Mouse (Mus musculus) MEL (cell line): ENCODE measurements around the gene Per1. TPM values are rescaled to one million over a fixed set of nuclear protein-coding genes. Genes with fewer than 3 reads are reported as not detected.

Experiments
- DNase-seq: peaks from one replicate; pipeline ENCODE4 v3.0.0; 2011; ENCODE audit warnings: low read depth, low spot score
- H3K27ac ChIP-seq: 2 replicates; pipeline ENCODE4 v1.5.1; 2012; ENCODE audit warnings: low read depth, mild to moderate bottlenecking, control low read depth, low read length, moderate library complexity; ENCODE audit not compliant: control insufficient read depth
- H3K27me3 ChIP-seq, 2 experiments: fragments of 150-350 bp in 1 of 2; sonication (generic) in 1 of 2; 2 replicates each; pipeline ENCODE4 v1.6.1; 2012; ENCODE audit warnings: low read length in 2 of 2, mild to moderate bottlenecking in 2 of 2, improper control_type of control experiment in 1 of 2, moderate library complexity in 1 of 2; ENCODE audit not compliant: insufficient read depth in 2 of 2, control insufficient read depth in 1 of 2
- H3K36me3 ChIP-seq, 2 experiments: 2 replicates each; pipeline ENCODE4 v1.6.1; 2012 to 2014; ENCODE audit warnings: low read length in 2 of 2, improper control_type of control experiment in 1 of 2, inconsistent platforms in 1 of 2, mild to moderate bottlenecking in 1 of 2; ENCODE audit not compliant: insufficient read depth in 2 of 2, control insufficient read depth in 1 of 2
- H3K4me1 ChIP-seq, 2 experiments: fragments of 150-350 bp in 1 of 2; sonication (generic) in 1 of 2; 2 replicates each; pipeline ENCODE4 v1.6.1; 2012; ENCODE audit warnings: low read length in 2 of 2, improper control_type of control experiment in 1 of 2, mild to moderate bottlenecking in 1 of 2; ENCODE audit not compliant: insufficient read depth in 2 of 2, control insufficient read depth in 1 of 2
- H3K4me3 ChIP-seq, 2 experiments: fragments of 150-350 bp in 1 of 2; sonication (generic) in 1 of 2; 2 replicates each; pipeline ENCODE4 v1.5.1; 2012; ENCODE audit warnings: low read depth in 2 of 2, low read length in 2 of 2, mild to moderate bottlenecking in 2 of 2, moderate library complexity in 2 of 2, control low read depth in 1 of 2, improper control_type of control experiment in 1 of 2; ENCODE audit not compliant: control insufficient read depth in 1 of 2, insufficient read depth in 1 of 2
- H3K79me2 ChIP-seq: 2 replicates; pipeline ENCODE4 v1.6.1; 2012; ENCODE audit warnings: mild to moderate bottlenecking, low read length, moderate library complexity; ENCODE audit not compliant: control insufficient read depth, poor library complexity, insufficient read depth
- H3K9ac ChIP-seq: 2 replicates; pipeline ENCODE4 v1.6.1; 2012; ENCODE audit warnings: low read depth, mild to moderate bottlenecking, control low read depth, low read length, moderate library complexity; ENCODE audit not compliant: control insufficient read depth, poor library complexity, severe bottlenecking
- H3K9me3 ChIP-seq: fragments of 150-350 bp; sonication (generic); replicated peaks from 2 replicates; pipeline ENCODE4 v1.6.1; 2012; ENCODE audit warnings: mild to moderate bottlenecking, low read length, improper control_type of control experiment, moderate library complexity; ENCODE audit not compliant: insufficient read depth
- CHD1 ChIP-seq: IDR thresholded peaks from 2 replicates; pipeline ENCODE4 v1.6.1; 2012; ENCODE audit warnings: low read depth, mild to moderate bottlenecking, inconsistent platforms, low read length, improper control_type of control experiment
- CHD2 ChIP-seq: IDR thresholded peaks from 2 replicates; pipeline ENCODE4 v1.6.1; 2011; ENCODE audit warnings: low read length, improper control_type of control experiment
- CTCF ChIP-seq, 3 experiments: IDR thresholded peaks in 2 of 3; conservative IDR thresholded peaks in 1 of 3; 2 replicates each; pipeline ENCODE4 v1.5.1; 2011 to 2012; ENCODE audit warnings: low read length in 3 of 3, low read depth in 2 of 3, mild to moderate bottlenecking in 2 of 3, improper control_type of control experiment in 1 of 3, inconsistent platforms in 1 of 3, mixed read lengths in 1 of 3, moderate library complexity in 1 of 3; ENCODE audit not compliant: control insufficient read depth in 1 of 3, insufficient read depth in 1 of 3, poor library complexity in 1 of 3, severe bottlenecking in 1 of 3
- E2F4 ChIP-seq: IDR thresholded peaks from 2 replicates; pipeline ENCODE4 v1.6.1; 2011; ENCODE audit warnings: low read depth, low read length, improper control_type of control experiment, borderline replicate concordance
- ELF1 ChIP-seq: IDR thresholded peaks from 2 replicates; pipeline ENCODE4 v1.6.1; 2014; ENCODE audit warnings: low read depth, mild to moderate bottlenecking, inconsistent platforms, low read length, improper control_type of control experiment, moderate library complexity
- GATA1 ChIP-seq: IDR thresholded peaks from 2 replicates; pipeline ENCODE4 v1.6.1; 2011; ENCODE audit warnings: low read depth, low read length, improper control_type of control experiment
- HCFC1 ChIP-seq: IDR thresholded peaks from 2 replicates; pipeline ENCODE4 v1.6.1; 2012; ENCODE audit warnings: low read depth, mild to moderate bottlenecking, inconsistent platforms, low read length, improper control_type of control experiment, moderate library complexity
- JUND ChIP-seq: IDR thresholded peaks from 2 replicates; pipeline ENCODE4 v1.6.1; 2011; ENCODE audit warnings: low read depth, mild to moderate bottlenecking, improper control_type of control experiment, low read length
- KAT2A ChIP-seq: conservative IDR thresholded peaks from 2 replicates; pipeline ENCODE4 v1.6.1; 2012; ENCODE audit warnings: low read depth, low read length, improper control_type of control experiment, inconsistent platforms
- MAFK ChIP-seq: IDR thresholded peaks from 2 replicates; pipeline ENCODE4 v1.6.1; 2011; ENCODE audit warnings: low read depth, mild to moderate bottlenecking, low read length, improper control_type of control experiment, borderline replicate concordance
- MAZ ChIP-seq: IDR thresholded peaks from 2 replicates; pipeline ENCODE4 v1.6.1; 2012; ENCODE audit warnings: low read depth, mild to moderate bottlenecking, inconsistent platforms, low read length, improper control_type of control experiment
- MEF2A ChIP-seq: IDR thresholded peaks from 2 replicates; pipeline ENCODE4 v1.6.1; 2014; ENCODE audit warnings: low read depth, mild to moderate bottlenecking, inconsistent platforms, low read length, improper control_type of control experiment; ENCODE audit not compliant: poor library complexity, insufficient replicate concordance, severe bottlenecking; ENCODE audit errors: extremely low read depth
- MXI1 ChIP-seq: IDR thresholded peaks from 2 replicates; pipeline ENCODE4 v1.6.1; 2011; ENCODE audit warnings: mild to moderate bottlenecking, low read depth, low read length, improper control_type of control experiment
- MYB ChIP-seq: IDR thresholded peaks from 2 replicates; pipeline ENCODE4 v1.6.1; 2011; ENCODE audit warnings: mild to moderate bottlenecking, low read depth, low read length, improper control_type of control experiment
- MYC ChIP-seq: IDR thresholded peaks from 2 replicates; pipeline ENCODE4 v1.6.1; 2011; ENCODE audit warnings: low read depth, mild to moderate bottlenecking, low read length, improper control_type of control experiment, moderate library complexity
- NELFE ChIP-seq: IDR thresholded peaks from 2 replicates; pipeline ENCODE4 v1.6.1; 2011; ENCODE audit warnings: low read depth, low read length, improper control_type of control experiment
- NRF1 ChIP-seq: IDR thresholded peaks from 2 replicates; pipeline ENCODE4 v1.6.1; 2014; ENCODE audit warnings: low read depth, mild to moderate bottlenecking, inconsistent platforms, low read length, improper control_type of control experiment, moderate library complexity; ENCODE audit not compliant: poor library complexity, insufficient read depth, severe bottlenecking
- POLR2A ChIP-seq, 2 experiments: IDR thresholded peaks; 2 replicates each; pipeline ENCODE4 v1.6.1; 2011 to 2012; ENCODE audit warnings: low read length in 2 of 2, mild to moderate bottlenecking in 2 of 2, control low read depth in 1 of 2, improper control_type of control experiment in 1 of 2, low read depth in 1 of 2, moderate library complexity in 1 of 2; ENCODE audit not compliant: control insufficient read depth in 1 of 2, insufficient read depth in 1 of 2, poor library complexity in 1 of 2
- POLR2AphosphoS2 ChIP-seq: IDR thresholded peaks from 2 replicates; pipeline ENCODE4 v1.6.1; 2011; ENCODE audit warnings: low read length, improper control_type of control experiment
- POLR2AphosphoS5 ChIP-seq: IDR thresholded peaks from 2 replicates; pipeline ENCODE4 v1.6.1; 2012; ENCODE audit warnings: low read depth, borderline replicate concordance, mild to moderate bottlenecking, inconsistent platforms, low read length, moderate library complexity, mixed read lengths
- RAD21 ChIP-seq: IDR thresholded peaks from 2 replicates; pipeline ENCODE4 v1.6.1; 2011; ENCODE audit warnings: mild to moderate bottlenecking, low read depth, low read length, improper control_type of control experiment
- RCOR1 ChIP-seq: IDR thresholded peaks from 2 replicates; pipeline ENCODE4 v1.6.1; 2012; ENCODE audit warnings: low read depth, mild to moderate bottlenecking, inconsistent platforms, low read length, improper control_type of control experiment
- SIN3A ChIP-seq: IDR thresholded peaks from 2 replicates; pipeline ENCODE4 v1.6.1; 2012; ENCODE audit warnings: low read length, improper control_type of control experiment, inconsistent platforms
- SMC3 ChIP-seq: IDR thresholded peaks from 2 replicates; pipeline ENCODE4 v1.6.1; 2011; ENCODE audit warnings: low read depth, low read length, improper control_type of control experiment
- TAL1 ChIP-seq: IDR thresholded peaks from 2 replicates; pipeline ENCODE4 v1.6.1; 2012; ENCODE audit warnings: mild to moderate bottlenecking, inconsistent platforms, low read length, moderate library complexity, mixed read lengths
- TCF12 ChIP-seq: IDR thresholded peaks from 2 replicates; pipeline ENCODE4 v1.6.1; 2014; ENCODE audit warnings: low read depth, mild to moderate bottlenecking, inconsistent platforms, low read length, improper control_type of control experiment, moderate library complexity
- UBTF ChIP-seq: IDR thresholded peaks from 2 replicates; pipeline ENCODE4 v1.6.1; 2012; ENCODE audit warnings: low read depth, mild to moderate bottlenecking, inconsistent platforms, low read length, improper control_type of control experiment, moderate library complexity, borderline replicate concordance; ENCODE audit not compliant: insufficient read depth
- USF1 ChIP-seq: IDR thresholded peaks from 2 replicates; pipeline ENCODE4 v1.6.1; 2014; ENCODE audit warnings: low read depth, mild to moderate bottlenecking, inconsistent platforms, low read length, improper control_type of control experiment, moderate library complexity
- ZC3H11A ChIP-seq: IDR thresholded peaks from 2 replicates; pipeline ENCODE4 v1.6.1; 2012; ENCODE audit warnings: low read depth, mild to moderate bottlenecking, inconsistent platforms, low read length, improper control_type of control experiment
- ZKSCAN1 ChIP-seq: IDR thresholded peaks from 2 replicates; pipeline ENCODE4 v1.6.1; 2012; ENCODE audit warnings: low read depth, mild to moderate bottlenecking, inconsistent platforms, low read length, improper control_type of control experiment, moderate library complexity
- ZMIZ1 ChIP-seq: IDR thresholded peaks from 2 replicates; pipeline ENCODE4 v1.6.1; 2012; ENCODE audit warnings: low read depth, mild to moderate bottlenecking, inconsistent platforms, low read length, improper control_type of control experiment, moderate library complexity
- polyA plus RNA-seq, 2 experiments: library from polyadenylated mRNA; stranded (reverse) in 1 of 2; unstranded in 1 of 2; fragments of >175 nt in 1 of 2; fragments of >200 nt in 1 of 2; gene quantifications; 2 replicates each; pipeline versions ENCODE4 v1.2.1 to v1.2.4; 2012; ENCODE audit warnings: low replicate concordance in 2 of 2, low read depth in 1 of 2; ENCODE audit not compliant: insufficient read length in 2 of 2, insufficient read depth in 1 of 2, missing spikeins in 1 of 2
- total RNA-seq: library from RNA; depleted of rRNA; stranded (reverse); fragments of 300-350 nt; gene quantifications from 2 replicates; pipeline ENCODE4 v1.2.3, GENCODE M21; 2012

Gene Per1
- total and polyA plus RNA-seq, 3 experiments: 4.5 to 34.9 TPM; not detected in 1

DNA sequence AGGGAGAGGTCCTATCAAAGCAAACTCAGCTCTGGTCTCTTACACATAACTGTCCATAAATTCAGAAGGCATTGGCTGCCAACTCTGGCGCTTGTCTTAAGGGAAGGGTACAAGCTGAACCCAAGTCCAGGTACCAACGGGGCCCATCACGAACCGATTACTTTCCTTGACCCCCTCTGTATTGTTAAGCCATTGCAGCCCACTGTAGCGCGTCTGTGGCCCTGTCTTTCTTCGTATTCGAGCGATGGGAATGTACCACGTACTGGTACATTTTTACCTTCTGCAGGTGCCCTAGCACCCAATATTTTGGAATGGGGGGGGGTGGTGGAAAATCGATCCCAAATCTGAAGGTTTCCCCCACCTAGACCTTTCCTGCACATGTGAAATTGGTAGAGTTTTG is 22.8 kb upstream of the Per1 start:
- Histone ChIP-seq H3K4me3 (no peak overlapping the region), H3K36me3 (peaks cover 0 to under 1% of the 10 kb centered on the region in 2 experiments; a peak in 1 of 4 replicates), H3K9ac (no peak overlapping the region), H3K27me3 (no peaks in the 10 kb centered on the region), H3K79me2 (peaks cover 5% of the 10 kb centered on the region; the same call in 1 of the 2 replicates), H3K27ac (no peak overlapping the region), H3K9me3 (no peaks in the 10 kb centered on the region)
- TF ChIP-seq CHD2: no peak
- no peak for TF ChIP-seq E2F4
- TF ChIP-seq GATA1: no peak
- TF ChIP-seq HCFC1: no peak
- no peak for TF ChIP-seq ZMIZ1
- no peak for TF ChIP-seq POLR2AphosphoS5
- no peak for TF ChIP-seq UBTF
- no peak for TF ChIP-seq MXI1
- no peak for TF ChIP-seq NRF1
- no peak for TF ChIP-seq KAT2A
- TF ChIP-seq ELF1: no peak
- no peak for TF ChIP-seq ZKSCAN1
- TF ChIP-seq POLR2AphosphoS2: no peak
- no peak for TF ChIP-seq CHD1
- no peak for TF ChIP-seq ZC3H11A
- TF ChIP-seq USF1: no peak
- no peak for TF ChIP-seq RCOR1
- no peak for TF ChIP-seq SIN3A
- no peak for TF ChIP-seq SMC3
- no peak for TF ChIP-seq TCF12
- TF ChIP-seq, all 39 proteins: peak for 0
- no peak for DNase-seq
- peaks cover 0 to 2% of the 10 kb centered on the region in 2 experiments; a peak in 1 of 4 replicates for H3K4me1 ChIP-seq

- TF ChIP-seq MAFK (no peak), NELFE (no peak), MYC (no peak), POLR2A (IDR thresholded peaks at IDR 0.05; ENCODE audit: control insufficient read depth in 1 of 2, insufficient read depth in 1 of 2, low read depth in 1 of 2, low read length in 2 of 2, poor library complexity in 1 of 2) (no peak), RAD21 (no peak), JUND (no peak), TAL1 (no peak), CTCF (IDR thresholded peaks at IDR 0.05 in 2 of 3, conservative IDR thresholded peaks at IDR 0.05 in 1 of 3; ENCODE audit: control insufficient read depth in 1 of 3, insufficient read depth in 1 of 3, low read depth in 2 of 3, low read length in 3 of 3, poor library complexity in 1 of 3, severe bottlenecking in 1 of 3) (no peak), MAZ (no peak), POLR2AphosphoS5 (no peak), SIN3A (no peak), SMC3 (no peak), HCFC1 (no peak), E2F4 (no peak), TCF12 (no peak), MEF2A (no peak), MYB (no peak), ZKSCAN1 (no peak)
- Histone ChIP-seq H3K4me1 (peaks cover 0 to 2% of the 10 kb centered on the region in 2 experiments; a peak in 1 of 4 replicates), H3K9me3 (no peaks in the 10 kb centered on the region), H3K4me3 (no peak overlapping the region), H3K9ac (peak overlapping the region; percentile 22; the same call in 1 of the 2 replicates), H3K79me2 (peaks cover 5% of the 10 kb centered on the region; the same call in 1 of the 2 replicates), H3K36me3 (no peaks in the 10 kb centered on the region), H3K27me3 (no peaks in the 10 kb centered on the region), H3K27ac (peak overlapping the region; percentile 31; the same call in 1 of the 2 replicates)
- no peak for DNase-seq
Measured at GRCm38 (mm10) chr11:69072666-69073064, 22.4 kb upstream of the Per1 start.
